Mouse (Mus musculus): ENCODE measurements around the gene Gnb3. TPM values are rescaled to one million over a fixed set of nuclear protein-coding genes. Genes with fewer than 3 reads are reported as not detected.
"Not testable (repeated sequence)": the region's sequence is repeated elsewhere in the genome, so short reads cannot be mapped to it uniquely, and the experiment has no call there.

Gene Gnb3
- total RNA-seq, 2 experiments from 2014 or later, result 0.32 to 0.46 TPM

GRCm38 (mm10) chr6:124858561-124859318 is 18.7 kb upstream of the Gnb3 start:
- no peak for DNase-seq
- intact Hi-C loops (cut with DNase I), result loop anchor here (10.0 kb wide), 1 partner anchor 226 kb away; no protein-coding TSS in a partner anchor

GRCm38 (mm10) chr6:124857840-124858530 is 17.9 kb upstream of the Gnb3 start:
- intact Hi-C loops (cut with DNase I), result loop anchor here (2.0 to 10.0 kb wide), 2 partner anchors 59 to 227 kb away; no protein-coding TSS in a partner anchor

GRCm38 (mm10) chr6:124856916-124857839 is 17.1 kb upstream of the Gnb3 start, which contains the start of gene P3h3:
TSS of gene P3h3 (minus strand) at chr6:124857752.
- DNase-seq, result peak; percentile 90
- intact Hi-C loops (cut with DNase I), result loop anchor here (2.0 to 10.0 kb wide), 2 partner anchors 60 to 228 kb away; no protein-coding TSS in a partner anchor

More at GRCm38 (mm10) chr6:124857840-124858530, 17.9 kb upstream of the Gnb3 start:
- no peak for DNase-seq

GRCm38 (mm10) chr6:124856321-124856720 is 16.2 kb upstream of the Gnb3 start:
- peak; percentile 70 for DNase-seq

GRCm38 (mm10) chr6:124854647-124855046 is 14.6 kb upstream of the Gnb3 start:
- DNase-seq, result no peak
- intact Hi-C loops (cut with DNase I), result loop anchor here (10.0 kb wide), 1 partner anchor 230 kb away; no protein-coding TSS in a partner anchor

More at GRCm38 (mm10) chr6:124856321-124856720, 16.2 kb upstream of the Gnb3 start:
- intact Hi-C loops (cut with DNase I), result loop anchor here (2.0 to 10.0 kb wide), 2 partner anchors 60 to 228 kb away; no protein-coding TSS in a partner anchor

- intact Hi-C loops (cut with DNase I), result loop anchor here (10.0 kb wide), 1 partner anchor 234 kb away; no protein-coding TSS in a partner anchor
- no peak for DNase-seq
Measured at GRCm38 (mm10) chr6:124850535-124850934, 10.5 kb upstream of the Gnb3 start.

GRCm38 (mm10) chr6:124847305-124847704 is 7.2 kb upstream of the Gnb3 start:
- DNase-seq, result peak; percentile 97
- intact Hi-C loops (cut with DNase I), result no loop called here

- DNase-seq, result peak; percentile 58
- intact Hi-C loops (cut with DNase I), result no loop called here
Measured at GRCm38 (mm10) chr6:124839805-124840204, 270 bp downstream of the Gnb3 start.

- intact Hi-C loops (cut with DNase I), result no loop called here
- no peak for DNase-seq
Measured at GRCm38 (mm10) chr6:124836411-124836810, 3.7 kb downstream of the Gnb3 start.

GRCm38 (mm10) chr6:124835531-124835930 is 4.5 kb downstream of the Gnb3 start:
- no peak for DNase-seq
- intact Hi-C loops (cut with DNase I), result no loop called here

- DNase-seq, result no peak
- intact Hi-C loops (cut with DNase I), result no loop called here
Measured at GRCm38 (mm10) chr6:124834512-124835081, 5.5 kb downstream of the Gnb3 start.

- no peak for DNase-seq
- intact Hi-C loops (cut with DNase I), result no loop called here
Measured at GRCm38 (mm10) chr6:124831649-124832048, 8.4 kb downstream of the Gnb3 start.

GRCm38 (mm10) chr6:124831199-124831598 is 8.9 kb downstream of the Gnb3 start:
- DNase-seq; intact Hi-C loops (cut with DNase I): not testable (repeated sequence)

- intact Hi-C loops (cut with DNase I), result no loop called here
- DNase-seq, result peak; percentile 93
Measured at GRCm38 (mm10) chr6:124829799-124830700, 10.0 kb downstream of the Gnb3 start.

GRCm38 (mm10) chr6:124828868-124829798 is 10.9 kb downstream of the Gnb3 start, which contains the start of the genes Usp5 and Cdca3:
TSS of gene Usp5 (minus strand) at chr6:124829484.
TSS of gene Cdca3 (plus strand) at chr6:124829547.
- intact Hi-C loops (cut with DNase I), result no loop called here

GRCm38 (mm10) chr6:124828101-124828592 is 11.9 kb downstream of the Gnb3 start:
- DNase-seq, result peak; percentile 56
- intact Hi-C loops (cut with DNase I), result no loop called here

More at GRCm38 (mm10) chr6:124828868-124829798, 10.9 kb downstream of the Gnb3 start, which contains the start of the genes Usp5 and Cdca3:
- peak; percentile 99 for DNase-seq

GRCm38 (mm10) chr6:124822049-124822448 is 18.0 kb downstream of the Gnb3 start:
- intact Hi-C loops (cut with DNase I), result no loop called here

More at GRCm38 (mm10) chr6:124822049-124822448, 18.0 kb downstream of the Gnb3 start:
- no peak for DNase-seq

All from left cerebral cortex, postnatal 4 days (tissue).